Mouse (Mus musculus) ES-CJ7 (cell line): ENCODE results near the gene Diexf.

ENCODE experiments used
- DNase-seq: peaks from one replicate; pipeline ENCODE4 v3.0.0; 2011; ENCODE audit warnings: low read depth, low spot score

Gene Diexf

GRCm38 (mm10) chr1:193129786-193130455, at the start of gene Diexf:
Gene Diexf, minus strand, starts transcription at chr1:193130272.
- peak; percentile 99 for DNase-seq

GRCm38 (mm10) chr1:193174143-193174733, 44.2 kb upstream of the Diexf start:
- DNase-seq: peak; percentile 17

GRCm38 (mm10) chr1:193173810-193174129, 43.7 kb upstream of the Diexf start:
- no peak for DNase-seq

GRCm38 (mm10) chr1:193172991-193173809, 43.1 kb upstream of the Diexf start:
- DNase-seq: peak; percentile 100

GRCm38 (mm10) chr1:193169856-193170255, 39.8 kb upstream of the Diexf start:
- no peak for DNase-seq

- no peak for DNase-seq
Measured at GRCm38 (mm10) chr1:193169228-193169627, 39.2 kb upstream of the Diexf start.

- DNase-seq: no peak
Measured at GRCm38 (mm10) chr1:193167746-193168145, 37.7 kb upstream of the Diexf start, which contains the start of gene A130010J15Rik. Gene A130010J15Rik, plus strand, starts transcription at chr1:193168046.

- DNase-seq: peak; percentile 82
Measured at GRCm38 (mm10) chr1:193160317-193161032, 30.4 kb upstream of the Diexf start.

- no peak for DNase-seq
Measured at GRCm38 (mm10) chr1:193159613-193160012, 29.5 kb upstream of the Diexf start.

GRCm38 (mm10) chr1:193159163-193159562, 29.1 kb upstream of the Diexf start:
- no peak for DNase-seq

- DNase-seq: no peak
Measured at GRCm38 (mm10) chr1:193157111-193157492, 27.0 kb upstream of the Diexf start.

- DNase-seq: no peak
Measured at GRCm38 (mm10) chr1:193156316-193157110, 26.4 kb upstream of the Diexf start.

GRCm38 (mm10) chr1:193153561-193153960, 23.5 kb upstream of the Diexf start:
- DNase-seq: peak; percentile 17

- peak; percentile 74 for DNase-seq
Measured at GRCm38 (mm10) chr1:193152872-193153271, 22.8 kb upstream of the Diexf start, which contains the start of gene Irf6. Gene Irf6, plus strand, starts transcription at chr1:193153111.

- DNase-seq: no peak
Measured at GRCm38 (mm10) chr1:193151134-193151533, 21.1 kb upstream of the Diexf start.

GRCm38 (mm10) chr1:193149231-193149630, 19.2 kb upstream of the Diexf start:
- DNase-seq: no peak

- DNase-seq: no peak
Measured at GRCm38 (mm10) chr1:193146416-193146815, 16.3 kb upstream of the Diexf start.

- no peak for DNase-seq
Measured at GRCm38 (mm10) chr1:193145101-193145500, 15.0 kb upstream of the Diexf start.

GRCm38 (mm10) chr1:193144516-193144915, 14.4 kb upstream of the Diexf start:
- DNase-seq: no peak

GRCm38 (mm10) chr1:193142517-193143062, 12.5 kb upstream of the Diexf start:
- no peak for DNase-seq

GRCm38 (mm10) chr1:193141118-193141517, 11.0 kb upstream of the Diexf start:
- no peak for DNase-seq
